Mouse (Mus musculus): ENCODE data around the gene Wbp1l. TPM values are rescaled to one million over a fixed set of nuclear protein-coding genes. Genes with fewer than 3 reads are reported as not detected.

The Wbp1l gene
- polyA plus RNA-seq, 1 experiment from 2014 or later, result 55.2 TPM

- H3K36me3 ChIP-seq, result 0 out of 2 replicates have a peak, but pooled peaks cover 5% of the 10 kb centered on the region
- WGBS, result 86% methylated on average over 9 of the region's 9 CpGs
- H3K27ac ChIP-seq (replicated peaks), result no peak overlapping the region
- H3K4me1 ChIP-seq, result peaks cover 25% of the 10 kb centered on the region
- H3K9me3 ChIP-seq (replicated peaks), result no peaks in the 10 kb centered on the region
- H3K9ac ChIP-seq, result no peak overlapping the region
- no peak overlapping the region for H3K4me2 ChIP-seq (replicated peaks)
- H3K27me3 ChIP-seq, result no peaks in the 10 kb centered on the region
- no peak overlapping the region for H3K4me3 ChIP-seq (replicated peaks)
- no peak for ATAC-seq (ENCODE audit: insufficient number of reproducible peaks, low FRiP score, low TSS enrichment, low read depth)
Observed at GRCm38 (mm10) chr19:46631637-46632036, 32.8 kb downstream of the Wbp1l start.

GRCm38 (mm10) chr19:46635766-46636165 is 36.9 kb downstream of the Wbp1l start:
- H3K9ac ChIP-seq, result no peak overlapping the region
- H3K4me1 ChIP-seq, result peaks cover 44% of the 10 kb centered on the region
- H3K27ac ChIP-seq (replicated peaks), result no peak overlapping the region
- no peak for ATAC-seq (ENCODE audit: insufficient number of reproducible peaks, low FRiP score, low TSS enrichment, low read depth)
- WGBS, result 59% methylated on average over 9 of the region's 9 CpGs
- H3K4me2 ChIP-seq (replicated peaks), result no peak overlapping the region
- H3K9me3 ChIP-seq (replicated peaks), result no peaks in the 10 kb centered on the region
- no peaks in the 10 kb centered on the region for H3K27me3 ChIP-seq
- H3K4me3 ChIP-seq (replicated peaks), result no peak overlapping the region
- peaks cover 8% of the 10 kb centered on the region; the same call in 1 of the 2 replicates for H3K36me3 ChIP-seq

GRCm38 (mm10) chr19:46637598-46637997 is 38.7 kb downstream of the Wbp1l start:
- no peak overlapping the region for H3K27ac ChIP-seq (replicated peaks)
- no peak for ATAC-seq (ENCODE audit: insufficient number of reproducible peaks, low FRiP score, low TSS enrichment, low read depth)
- 70% methylated on average over 6 of the region's 6 CpGs for WGBS
- no peak overlapping the region for H3K4me2 ChIP-seq (replicated peaks)
- H3K4me3 ChIP-seq (replicated peaks), result no peak overlapping the region
- H3K4me1 ChIP-seq, result peaks cover 61% of the 10 kb centered on the region
- H3K36me3 ChIP-seq, result peaks cover 8% of the 10 kb centered on the region; the same call in 1 of the 2 replicates
- H3K9me3 ChIP-seq (replicated peaks), result no peaks in the 10 kb centered on the region
- H3K9ac ChIP-seq, result no peak overlapping the region
- no peaks in the 10 kb centered on the region for H3K27me3 ChIP-seq

GRCm38 (mm10) chr19:46639053-46639452 is 40.2 kb downstream of the Wbp1l start:
- H3K4me3 ChIP-seq (replicated peaks), result no peak overlapping the region
- H3K9me3 ChIP-seq (replicated peaks), result no peaks in the 10 kb centered on the region
- H3K4me2 ChIP-seq (replicated peaks), result no peak overlapping the region
- no peak overlapping the region for H3K9ac ChIP-seq
- peak overlapping the region; percentile 71 for H3K27ac ChIP-seq (replicated peaks)
- H3K27me3 ChIP-seq, result no peaks in the 10 kb centered on the region
- peaks cover 73% of the 10 kb centered on the region for H3K4me1 ChIP-seq
- H3K36me3 ChIP-seq, result peaks cover 8% of the 10 kb centered on the region; the same call in 1 of the 2 replicates
- no peak for ATAC-seq (ENCODE audit: insufficient number of reproducible peaks, low FRiP score, low TSS enrichment, low read depth)

- Histone ChIP-seq H3K9ac (no peak overlapping the region), H3K4me1 (peaks cover 78% of the 10 kb centered on the region), H3K9me3 (replicated peaks) (no peaks in the 10 kb centered on the region), H3K27ac (replicated peaks) (peak overlapping the region; percentile 71), H3K4me3 (replicated peaks) (no peak overlapping the region), H3K27me3 (no peaks in the 10 kb centered on the region), H3K4me2 (replicated peaks) (no peak overlapping the region), H3K36me3 (peaks cover 10% of the 10 kb centered on the region; the same call in 1 of the 2 replicates)
- WGBS, result 52% methylated on average over 14 of the region's 14 CpGs
- peak; percentile 12; the same call in 1 of the 2 replicates for ATAC-seq (ENCODE audit: insufficient number of reproducible peaks, low FRiP score, low TSS enrichment, low read depth)
Observed at GRCm38 (mm10) chr19:46639496-46639895, 40.6 kb downstream of the Wbp1l start.

GRCm38 (mm10) chr19:46640780-46641179 is 41.9 kb downstream of the Wbp1l start:
- H3K4me1 ChIP-seq, result peaks cover 87% of the 10 kb centered on the region
- ATAC-seq (ENCODE audit: insufficient number of reproducible peaks, low FRiP score, low TSS enrichment, low read depth), result no peak
- H3K36me3 ChIP-seq, result peaks cover 11% of the 10 kb centered on the region; the same call in 1 of the 2 replicates
- H3K4me2 ChIP-seq (replicated peaks), result no peak overlapping the region
- no peak overlapping the region for H3K27ac ChIP-seq (replicated peaks)
- no peak overlapping the region for H3K4me3 ChIP-seq (replicated peaks)
- no peaks in the 10 kb centered on the region for H3K9me3 ChIP-seq (replicated peaks)
- no peak overlapping the region for H3K9ac ChIP-seq
- H3K27me3 ChIP-seq, result no peaks in the 10 kb centered on the region
- WGBS, result 79% methylated on average over 8 of the region's 8 CpGs

GRCm38 (mm10) chr19:46641420-46642085 is 42.7 kb downstream of the Wbp1l start:
- Histone ChIP-seq H3K4me3 (replicated peaks) (no peak overlapping the region), H3K9ac (no peak overlapping the region; the same call in 1 of the 2 replicates), H3K36me3 (peaks cover 11% of the 10 kb centered on the region; the same call in 1 of the 2 replicates), H3K4me1 (peaks cover 89% of the 10 kb centered on the region), H3K4me2 (replicated peaks) (0 out of 2 replicates have a peak overlapping the region, but pooled peaks have one; percentile 12), H3K27ac (replicated peaks) (peak overlapping the region; percentile 90), H3K27me3 (no peaks in the 10 kb centered on the region), H3K9me3 (replicated peaks) (no peaks in the 10 kb centered on the region)
- WGBS, result 51% methylated on average over 19 of the region's 19 CpGs
- no peak for ATAC-seq (ENCODE audit: insufficient number of reproducible peaks, low FRiP score, low TSS enrichment, low read depth)

- no peak overlapping the region for H3K9ac ChIP-seq
- no peak overlapping the region for H3K4me3 ChIP-seq (replicated peaks)
- WGBS, result 51% methylated on average over 22 of the region's 22 CpGs
- H3K4me2 ChIP-seq (replicated peaks), result no peak overlapping the region; the same call in 1 of the 2 replicates
- peak overlapping the region; percentile 90 for H3K27ac ChIP-seq (replicated peaks)
- H3K36me3 ChIP-seq, result peaks cover 11% of the 10 kb centered on the region; the same call in 1 of the 2 replicates
- peaks cover 90% of the 10 kb centered on the region for H3K4me1 ChIP-seq
- ATAC-seq (ENCODE audit: insufficient number of reproducible peaks, low FRiP score, low TSS enrichment, low read depth), result no peak
- no peaks in the 10 kb centered on the region for H3K9me3 ChIP-seq (replicated peaks)
- H3K27me3 ChIP-seq, result no peaks in the 10 kb centered on the region
Observed at GRCm38 (mm10) chr19:46642136-46642753, 43.4 kb downstream of the Wbp1l start.

- Histone ChIP-seq H3K27me3 (no peaks in the 10 kb centered on the region), H3K27ac (replicated peaks) (peak overlapping the region; percentile 90; the same call in 1 of the 2 replicates), H3K4me1 (peaks cover 96% of the 10 kb centered on the region), H3K9me3 (replicated peaks) (no peaks in the 10 kb centered on the region), H3K4me2 (replicated peaks) (no peak overlapping the region), H3K4me3 (replicated peaks) (no peak overlapping the region), H3K36me3 (peaks cover 8% of the 10 kb centered on the region; the same call in 1 of the 2 replicates), H3K9ac (no peak overlapping the region)
- ATAC-seq (ENCODE audit: insufficient number of reproducible peaks, low FRiP score, low TSS enrichment, low read depth), result no peak
- 58% methylated on average over 5 of the region's 5 CpGs for WGBS
Observed at GRCm38 (mm10) chr19:46643236-46643635, 44.4 kb downstream of the Wbp1l start.

- H3K4me2 ChIP-seq (replicated peaks), result no peak overlapping the region
- H3K27ac ChIP-seq (replicated peaks), result peak overlapping the region; percentile 90
- H3K9me3 ChIP-seq (replicated peaks), result no peaks in the 10 kb centered on the region
- no peak overlapping the region for H3K9ac ChIP-seq
- ATAC-seq (ENCODE audit: insufficient number of reproducible peaks, low FRiP score, low TSS enrichment, low read depth), result no peak
- H3K27me3 ChIP-seq, result no peaks in the 10 kb centered on the region
- H3K4me1 ChIP-seq, result peaks cover 90% of the 10 kb centered on the region
- WGBS, result 68% methylated on average over 10 of the region's 10 CpGs
- H3K36me3 ChIP-seq, result 0 out of 2 replicates have a peak, but pooled peaks cover 7% of the 10 kb centered on the region
- no peak overlapping the region for H3K4me3 ChIP-seq (replicated peaks)
Observed at GRCm38 (mm10) chr19:46644343-46644792, 45.5 kb downstream of the Wbp1l start.

- Histone ChIP-seq H3K27ac (replicated peaks) (peak overlapping the region; percentile 90), H3K9ac (no peak overlapping the region), H3K4me1 (peaks cover 84% of the 10 kb centered on the region), H3K4me2 (replicated peaks) (no peak overlapping the region), H3K36me3 (0 out of 2 replicates have a peak, but pooled peaks cover 7% of the 10 kb centered on the region), H3K27me3 (no peaks in the 10 kb centered on the region), H3K9me3 (replicated peaks) (no peaks in the 10 kb centered on the region), H3K4me3 (replicated peaks) (no peak overlapping the region)
- 29% methylated on average over 12 of the region's 12 CpGs for WGBS
- peak; percentile 41 for ATAC-seq (ENCODE audit: insufficient number of reproducible peaks, low FRiP score, low TSS enrichment, low read depth)
Observed at GRCm38 (mm10) chr19:46644793-46645602, 46.1 kb downstream of the Wbp1l start.

All from embryonic facial prominence, embryonic 15.5 days (tissue).